Mouse (Mus musculus): ENCODE data around the gene Foxk2. TPM values are rescaled to one million over a fixed set of nuclear protein-coding genes. Genes with fewer than 3 reads are reported as not detected.
A peak's percentile ranks its signal among the peaks of the same experiment; 100 is the strongest.

Foxk2 gene
- 14.2 and 14.6 TPM in 2 replicates for polyA plus RNA-seq (2015; fragmentation: Nextera tagmentation; extraction: Ambion mirVana)

- under 1% methylated on average over 79 of the region's 91 CpGs for WGBS
- Histone ChIP-seq H3K27ac (replicated peaks) (peak within 1 kb of the TSS; percentile 97), H3K36me3 (peaks cover 28% of the 10 kb centered on the region)
These were observed at the start of gene Foxk2 for GRCm38 (mm10) chr11:121259160-121260100. Gene Foxk2 (plus strand): TSS chr11:121259990.

GRCm38 (mm10) chr11:121216831-121217230 lies 43.0 kb upstream of the Foxk2 start:
- over 99% methylated on average over 3 of the region's 3 CpGs for WGBS
- no peak overlapping the region for H3K9ac ChIP-seq (replicated peaks)
- H3K36me3 ChIP-seq, result peaks cover 36% of the 10 kb centered on the region
- no peaks in the 10 kb centered on the region for H3K27me3 ChIP-seq
- no peak for ATAC-seq (replicated peaks)
- H3K9me3 ChIP-seq, result no peaks in the 10 kb centered on the region
- H3K27ac ChIP-seq (replicated peaks), result no peak overlapping the region
- H3K4me2 ChIP-seq (replicated peaks), result no peak overlapping the region
- H3K4me1 ChIP-seq, result no peaks in the 10 kb centered on the region
- no peak overlapping the region for H3K4me3 ChIP-seq

More at GRCm38 (mm10) chr11:121259160-121260100, at the start of gene Foxk2:
- peak; percentile 98 for ATAC-seq (replicated peaks)
- H3K9me3 ChIP-seq, result no peaks in the 10 kb centered on the region
- peak within 1 kb of the TSS; percentile 100 for H3K4me3 ChIP-seq
- peak within 1 kb of the TSS; percentile 97 for H3K9ac ChIP-seq (replicated peaks)
- H3K4me2 ChIP-seq (replicated peaks), result peak within 1 kb of the TSS; percentile 94
- H3K27me3 ChIP-seq, result no peaks in the 10 kb centered on the region
- H3K4me1 ChIP-seq, result peaks cover 33% of the 10 kb centered on the region

GRCm38 (mm10) chr11:121219776-121220175 lies 40.0 kb upstream of the Foxk2 start:
- WGBS, result 92% methylated on average over 11 of the region's 11 CpGs
- H3K9ac ChIP-seq (replicated peaks), result no peak overlapping the region
- H3K9me3 ChIP-seq, result no peaks in the 10 kb centered on the region
- H3K4me1 ChIP-seq, result no peaks in the 10 kb centered on the region
- H3K36me3 ChIP-seq, result peaks cover 65% of the 10 kb centered on the region
- H3K4me3 ChIP-seq, result no peak overlapping the region
- ATAC-seq (replicated peaks), result no peak
- no peak overlapping the region for H3K27ac ChIP-seq (replicated peaks)
- no peaks in the 10 kb centered on the region for H3K27me3 ChIP-seq
- H3K4me2 ChIP-seq (replicated peaks), result no peak overlapping the region

- H3K9ac ChIP-seq (replicated peaks), result no peak overlapping the region
- H3K27me3 ChIP-seq, result no peaks in the 10 kb centered on the region
- no peak overlapping the region for H3K4me3 ChIP-seq
- ATAC-seq (replicated peaks), result no peak
- H3K36me3 ChIP-seq, result peaks cover 75% of the 10 kb centered on the region
- H3K4me1 ChIP-seq, result no peaks in the 10 kb centered on the region
- H3K4me2 ChIP-seq (replicated peaks), result no peak overlapping the region
- H3K9me3 ChIP-seq, result no peaks in the 10 kb centered on the region
- H3K27ac ChIP-seq (replicated peaks), result no peak overlapping the region
- 95% methylated on average over 5 of the region's 5 CpGs for WGBS
These were observed 39.0 kb upstream of the Foxk2 start for GRCm38 (mm10) chr11:121220771-121221170.

GRCm38 (mm10) chr11:121221321-121222010 lies 38.3 kb upstream of the Foxk2 start:
- no peaks in the 10 kb centered on the region for H3K9me3 ChIP-seq
- no peak overlapping the region for H3K4me2 ChIP-seq (replicated peaks)
- H3K9ac ChIP-seq (replicated peaks), result no peak overlapping the region
- H3K4me3 ChIP-seq, result no peak overlapping the region
- peaks cover 79% of the 10 kb centered on the region for H3K36me3 ChIP-seq
- WGBS, result 91% methylated on average over 6 of the region's 6 CpGs
- no peaks in the 10 kb centered on the region for H3K27me3 ChIP-seq
- H3K4me1 ChIP-seq, result no peaks in the 10 kb centered on the region
- no peak overlapping the region for H3K27ac ChIP-seq (replicated peaks)
- no peak for ATAC-seq (replicated peaks)

- Histone ChIP-seq H3K9me3 (no peaks in the 10 kb centered on the region), H3K27me3 (no peaks in the 10 kb centered on the region), H3K36me3 (peaks cover 35% of the 10 kb centered on the region), H3K4me2 (replicated peaks) (peak overlapping the region; percentile 79), H3K27ac (replicated peaks) (peak overlapping the region; percentile 65), H3K4me3 (peak overlapping the region; percentile 67), H3K9ac (replicated peaks) (peak overlapping the region; percentile 64), H3K4me1 (peaks cover 21% of the 10 kb centered on the region)
- WGBS, result 18% methylated on average over 21 of the region's 21 CpGs
- ATAC-seq (replicated peaks), result peak; percentile 4; the same call in 1 of the 2 replicates
These were observed 31.4 kb upstream of the Foxk2 start for GRCm38 (mm10) chr11:121228129-121229017.

GRCm38 (mm10) chr11:121229018-121229439 lies 30.8 kb upstream of the Foxk2 start, which contains the start of gene Cybc1:
Gene Cybc1 (minus strand): TSS chr11:121229322.
- H3K36me3 ChIP-seq, result peaks cover 28% of the 10 kb centered on the region
- peak within 1 kb of the TSS; percentile 64 for H3K9ac ChIP-seq (replicated peaks)
- no peaks in the 10 kb centered on the region for H3K27me3 ChIP-seq
- WGBS, result under 1% methylated on average over 23 of the region's 23 CpGs
- no peaks in the 10 kb centered on the region for H3K9me3 ChIP-seq
- peak within 1 kb of the TSS; percentile 65 for H3K27ac ChIP-seq (replicated peaks)
- peak within 1 kb of the TSS; percentile 79 for H3K4me2 ChIP-seq (replicated peaks)
- ATAC-seq (replicated peaks), result peak; percentile 93
- peak within 1 kb of the TSS; percentile 67 for H3K4me3 ChIP-seq
- H3K4me1 ChIP-seq, result peaks cover 21% of the 10 kb centered on the region

- WGBS, result 78% methylated on average over 4 of the region's 4 CpGs
These were observed 28.6 kb upstream of the Foxk2 start for GRCm38 (mm10) chr11:121231191-121231590.

GRCm38 (mm10) chr11:121231628-121232291 lies 28.0 kb upstream of the Foxk2 start:
- no peak for ATAC-seq (replicated peaks)
- 49% methylated on average over 4 of the region's 4 CpGs for WGBS
- no peaks in the 10 kb centered on the region for H3K27me3 ChIP-seq
- 0 out of 2 replicates have a peak, but pooled peaks cover 3% of the 10 kb centered on the region for H3K36me3 ChIP-seq
- no peaks in the 10 kb centered on the region for H3K9me3 ChIP-seq
- H3K4me2 ChIP-seq (replicated peaks), result no peak overlapping the region
- H3K27ac ChIP-seq (replicated peaks), result no peak overlapping the region
- no peak overlapping the region for H3K4me3 ChIP-seq
- H3K4me1 ChIP-seq, result peaks cover 29% of the 10 kb centered on the region
- H3K9ac ChIP-seq (replicated peaks), result no peak overlapping the region

More at GRCm38 (mm10) chr11:121231191-121231590, 28.6 kb upstream of the Foxk2 start:
- peaks cover 26% of the 10 kb centered on the region for H3K4me1 ChIP-seq
- no peak overlapping the region for H3K9ac ChIP-seq (replicated peaks)
- no peak for ATAC-seq (replicated peaks)
- no peaks in the 10 kb centered on the region for H3K9me3 ChIP-seq
- H3K4me2 ChIP-seq (replicated peaks), result no peak overlapping the region
- H3K36me3 ChIP-seq, result 0 out of 2 replicates have a peak, but pooled peaks cover 8% of the 10 kb centered on the region
- H3K27me3 ChIP-seq, result no peaks in the 10 kb centered on the region
- H3K27ac ChIP-seq (replicated peaks), result no peak overlapping the region
- H3K4me3 ChIP-seq, result no peak overlapping the region

- Histone ChIP-seq H3K4me3 (no peak overlapping the region), H3K27me3 (no peaks in the 10 kb centered on the region), H3K4me1 (peaks cover 23% of the 10 kb centered on the region), H3K36me3 (no peaks in the 10 kb centered on the region), H3K9ac (replicated peaks) (no peak overlapping the region), H3K27ac (replicated peaks) (no peak overlapping the region), H3K4me2 (replicated peaks) (no peak overlapping the region), H3K9me3 (no peaks in the 10 kb centered on the region)
- 29% methylated on average over 4 of the region's 4 CpGs for WGBS
- ATAC-seq (replicated peaks), result no peak
These were observed 27.1 kb upstream of the Foxk2 start for GRCm38 (mm10) chr11:121232706-121233105.

Data from forebrain, embryonic 15.5 days (tissue).